Mouse (Mus musculus) hindbrain, embryonic 13.5 days (tissue): Measurements from ENCODE around the gene Gm10645. TPM values are rescaled to one million over a fixed set of nuclear protein-coding genes. Genes with fewer than 3 reads are reported as not detected.

Experiments
- polyA plus RNA-seq: library from polyadenylated mRNA; unstranded; fragments of >200 nt; fragmentation: Nextera tagmentation; extraction: Ambion mirVana; gene quantifications from 2 replicates; pipeline ENCODE4 v1.2.1, GENCODE M21; 2015

Gene Gm10645
- polyA plus RNA-seq, 1 experiment from 2014 or later: 6.9 TPM

Other genes with a start within 250 kb of the Gm10645 start
- gene Tbc1d9, start 818 bp downstream of the Gm10645 start, polyA plus RNA-seq: 15.9 and 16.4 TPM in 2 replicates
- 0.12 and 0.30 TPM in 2 replicates for gene Ucp1, start 124.2 kb upstream of the Gm10645 start, polyA plus RNA-seq
- 23.7 and 25.8 TPM in 2 replicates for gene Elmod2, start 166.3 kb upstream of the Gm10645 start, polyA plus RNA-seq
- gene Mgat4d, start 182.3 kb upstream of the Gm10645 start, polyA plus RNA-seq: not detected in 2 replicates
- gene Clgn, start 223.7 kb upstream of the Gm10645 start, polyA plus RNA-seq: 9.2 and 9.6 TPM in 2 replicates